Mouse (Mus musculus): Measurements from ENCODE around the gene Zfp597. TPM values are rescaled to one million over a fixed set of nuclear protein-coding genes. Genes with fewer than 3 reads are reported as not detected.
"Not testable (repeated sequence)": the region's sequence is repeated elsewhere in the genome, so short reads cannot be mapped to it uniquely, and the experiment has no call there.

Zfp597 gene
- total RNA-seq, 2 experiments from 2014 or later, result 23.7 to 25.2 TPM

GRCm38 (mm10) chr16:3855776-3856175 is 28.6 kb downstream of the Zfp597 start:
- no peak for DNase-seq

DNA sequence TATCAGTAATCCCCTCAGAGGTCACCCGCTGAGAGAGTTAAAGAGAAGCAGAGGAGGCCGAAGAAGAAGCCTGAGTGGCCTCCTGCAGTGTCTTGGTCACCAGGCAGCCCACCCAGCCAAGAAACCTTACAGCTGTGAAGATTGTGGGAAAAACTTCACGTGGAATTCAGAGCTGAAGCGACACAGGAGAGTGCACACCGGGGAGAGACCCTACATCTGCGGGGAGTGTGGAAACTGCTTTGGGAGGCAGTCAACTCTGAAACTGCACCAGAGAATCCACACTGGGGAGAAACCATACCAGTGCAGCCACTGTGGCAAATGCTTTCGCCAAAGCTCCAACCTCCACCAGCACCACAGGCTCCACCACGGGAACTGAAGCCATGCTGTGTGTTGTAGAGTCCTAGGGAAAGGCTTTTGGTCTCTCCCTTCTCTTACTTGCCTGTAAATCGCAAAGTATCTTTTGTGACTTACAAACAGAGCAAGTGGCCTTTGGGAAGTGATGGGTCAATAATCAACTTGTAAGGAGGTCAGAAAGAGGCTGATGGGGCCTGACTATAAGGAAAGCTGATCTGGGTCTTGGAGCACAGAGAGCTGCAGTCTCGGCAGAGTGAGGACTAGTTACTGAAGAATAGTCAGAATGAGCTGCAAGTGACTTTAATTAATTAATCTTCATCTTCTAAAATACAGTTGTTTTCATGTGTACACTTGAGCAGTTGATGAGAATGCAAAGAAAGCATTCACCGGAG is 29.8 kb downstream of the Zfp597 start:
- no peak for DNase-seq

GRCm38 (mm10) chr16:3852586-3852985 is 31.8 kb downstream of the Zfp597 start:
- peak in 1 of 2 experiments; percentile 24 for DNase-seq

DNA sequence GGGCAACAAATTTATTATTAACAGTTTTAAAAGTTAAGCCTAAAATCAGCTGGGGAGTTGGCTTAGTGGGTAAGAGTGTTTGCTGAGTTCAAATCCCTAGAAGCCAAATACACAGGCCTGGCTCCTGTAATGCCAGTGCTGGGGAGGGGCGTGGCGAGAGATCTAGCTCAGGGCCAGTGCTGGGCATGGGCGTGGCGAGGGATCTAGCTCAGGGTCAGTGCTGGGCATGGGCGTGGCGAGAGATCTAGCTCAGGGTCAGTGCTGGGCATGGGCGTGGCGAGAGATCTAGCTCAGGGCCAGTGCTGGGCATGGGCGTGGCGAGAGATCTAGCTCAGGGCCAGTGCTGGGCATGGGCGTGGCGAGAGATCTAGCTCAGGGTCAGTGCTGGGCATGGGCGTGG is 33.1 kb downstream of the Zfp597 start:
- DNase-seq, result not testable (repeated sequence)

DNA sequence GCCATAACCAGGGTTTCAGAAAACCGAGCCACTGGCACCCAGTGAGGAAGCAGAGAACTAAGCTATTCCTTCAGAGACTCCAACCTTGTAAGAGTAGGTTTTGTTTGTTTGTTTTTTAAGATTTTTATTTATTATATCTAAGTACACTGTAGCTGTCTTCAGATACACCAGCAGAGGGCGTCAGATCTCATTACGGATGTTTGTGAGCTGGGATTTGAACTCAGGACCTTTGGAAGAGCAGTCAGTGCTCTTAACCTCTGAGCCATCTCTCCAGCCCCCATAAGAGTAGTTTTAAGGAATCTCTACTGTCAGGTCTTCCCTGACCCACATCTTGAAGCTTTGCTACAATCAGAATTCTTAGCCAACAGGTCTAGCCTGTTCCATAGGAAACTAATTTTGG is 35.9 kb downstream of the Zfp597 start:
- no peak for DNase-seq

DNA sequence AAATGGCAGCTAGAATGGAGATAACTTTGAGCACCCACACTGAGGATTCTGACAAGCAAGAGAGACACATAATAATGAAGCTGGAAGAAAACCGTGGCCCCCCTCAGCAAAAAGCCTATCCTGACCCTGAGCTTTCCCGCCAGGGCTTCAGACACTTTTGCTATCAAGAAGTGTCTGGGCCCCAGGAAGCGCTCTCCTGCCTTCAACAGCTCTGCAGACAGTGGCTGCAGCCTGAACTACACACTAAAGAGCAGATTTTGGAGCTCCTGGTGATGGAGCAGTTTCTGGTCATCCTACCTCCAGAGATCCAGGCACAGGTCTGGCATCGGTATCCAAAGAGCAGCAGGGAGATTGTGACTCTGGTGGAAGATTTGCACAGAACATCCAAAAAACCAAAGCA is 36.5 kb downstream of the Zfp597 start:
- DNase-seq, result no peak

- peak; percentile 93 to 94 for DNase-seq
Observed at GRCm38 (mm10) chr16:3846711-3847518, 37.4 kb downstream of the Zfp597 start, which contains the start of gene Zfp174. Gene Zfp174, plus strand, starts transcription at chr16:3847268.

DNA sequence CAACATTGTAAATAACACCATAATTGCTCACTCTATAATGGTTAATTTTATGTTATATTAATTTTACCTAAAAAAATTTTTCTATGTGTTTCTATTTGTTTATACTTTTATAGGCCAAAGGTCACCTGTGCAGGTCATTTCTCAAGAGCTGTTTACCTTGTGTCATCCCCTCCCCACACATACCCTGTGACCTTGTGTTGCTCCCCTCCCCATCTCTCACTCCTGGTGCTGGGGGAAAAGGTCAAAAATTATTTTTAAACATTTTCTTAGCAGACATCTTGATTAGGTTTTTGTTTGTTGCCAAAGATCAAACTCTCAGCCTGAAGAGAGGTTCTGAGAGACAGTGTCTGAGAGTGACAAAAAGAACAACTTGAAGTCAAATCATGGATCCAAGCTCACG is 40.6 kb downstream of the Zfp597 start:
- no peak for DNase-seq

DNA sequence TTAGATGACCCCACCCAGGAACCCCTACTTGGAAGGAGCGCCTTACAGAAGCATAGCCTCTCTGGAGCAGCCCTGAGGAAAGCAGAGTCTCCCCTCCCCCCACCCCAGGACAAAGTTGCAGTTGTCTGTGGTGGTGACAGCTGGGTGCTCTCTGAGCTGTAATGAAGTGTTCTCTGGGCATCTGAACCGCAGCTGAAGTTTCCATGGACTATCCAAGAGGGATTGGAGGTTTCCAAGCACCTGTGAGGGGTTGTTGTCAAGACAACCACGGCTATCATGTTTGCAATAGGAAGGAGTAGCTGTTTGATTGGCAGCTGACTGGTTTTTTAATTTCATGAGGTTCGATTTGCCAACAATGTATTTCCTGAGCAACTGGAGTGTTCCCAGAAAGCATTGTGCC is 41.4 kb downstream of the Zfp597 start:
- DNase-seq, result no peak

GRCm38 (mm10) chr16:3839157-3839885 is 45.0 kb downstream of the Zfp597 start:
- DNase-seq, result peak in 1 of 2 experiments; percentile 21

DNA sequence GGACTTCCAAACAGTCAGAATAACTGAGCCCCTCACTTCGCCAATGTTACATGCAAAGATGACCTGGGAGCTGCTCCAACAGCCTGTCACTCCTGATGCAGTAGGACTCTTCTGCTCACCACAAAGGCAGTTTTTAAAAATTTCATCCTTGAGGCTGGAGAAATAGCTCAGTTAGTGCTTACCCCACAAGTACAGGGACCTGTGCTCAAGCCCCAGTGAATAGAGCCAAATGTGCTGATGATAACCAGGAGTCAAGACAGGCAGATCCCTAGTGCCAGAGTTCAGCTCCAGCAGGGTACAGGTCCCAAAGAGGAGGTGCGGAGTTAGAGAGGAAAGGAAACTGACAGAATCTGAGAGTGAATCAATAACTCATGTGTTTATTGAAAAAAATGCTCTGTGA is 48.9 kb downstream of the Zfp597 start:
- no peak for DNase-seq

DNA sequence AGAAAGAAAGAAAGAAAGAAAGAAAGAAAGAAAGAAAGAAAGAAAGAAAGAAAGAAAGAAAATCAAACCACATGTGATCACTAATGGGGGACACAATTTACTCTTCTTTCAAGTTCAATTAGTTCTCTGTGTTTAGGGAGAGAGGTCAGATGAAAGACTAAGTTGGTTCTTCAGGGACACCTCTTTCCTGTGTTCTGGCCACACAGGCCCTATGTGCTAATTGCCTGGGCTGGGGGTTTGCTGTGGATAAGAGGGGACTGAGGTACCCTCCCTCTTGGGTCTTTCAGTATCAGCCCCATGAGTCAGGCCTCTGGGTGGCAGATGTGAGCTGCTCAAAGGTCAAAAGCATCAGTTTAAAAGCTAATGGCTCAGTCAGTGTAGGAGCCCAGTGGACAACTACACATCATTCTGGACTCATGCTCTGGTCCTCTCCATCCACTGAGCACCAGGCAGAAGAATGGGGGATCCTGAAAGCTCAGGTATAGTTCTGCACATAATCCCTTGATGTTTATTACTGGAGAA is 53.7 kb downstream of the Zfp597 start, which contains the start of gene Olfr15:
Olfr15 (plus strand) TSS at position 291 of the 522 bp plus-strand sequence.
- DNase-seq, result no peak

DNA sequence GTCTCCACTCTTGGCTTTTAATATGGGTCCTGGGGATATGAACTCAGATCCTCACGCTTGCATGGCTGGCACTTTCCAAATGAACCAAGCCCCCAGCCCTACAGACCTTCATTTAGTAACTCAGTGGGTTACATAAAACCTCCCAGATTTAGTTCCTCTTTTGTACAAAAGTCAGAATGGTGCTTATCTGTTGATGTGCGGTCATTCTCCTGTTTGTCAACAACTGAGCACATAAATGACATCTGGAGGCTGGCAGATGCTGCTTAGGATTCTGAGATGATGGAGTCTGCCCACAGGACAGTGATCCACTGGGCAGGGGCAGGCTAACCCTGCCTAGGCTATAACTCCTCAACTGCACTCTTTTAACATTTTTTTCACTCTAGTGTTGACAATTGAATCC is 54.6 kb downstream of the Zfp597 start:
- no peak for DNase-seq

DNA sequence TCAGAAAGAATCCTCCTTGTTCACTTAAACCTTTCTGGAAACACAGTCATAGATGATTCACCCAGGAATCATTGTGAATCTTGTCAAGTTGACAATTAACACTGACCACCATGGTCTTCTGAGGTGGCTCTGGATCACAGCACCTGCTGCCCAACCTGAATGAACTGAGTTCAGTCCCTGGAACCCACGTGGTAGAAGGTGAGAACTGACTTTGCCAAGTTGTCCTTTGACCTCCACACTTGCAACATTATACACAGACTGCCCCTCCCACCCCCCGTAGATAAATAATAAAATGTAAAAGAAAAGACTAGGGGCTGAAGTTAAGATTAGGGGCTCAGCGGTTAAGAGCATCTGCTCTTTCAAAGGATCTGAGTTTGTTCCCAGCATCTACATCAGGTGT is 56.3 kb downstream of the Zfp597 start:
- DNase-seq, result no peak

GRCm38 (mm10) chr16:3820202-3820601 is 64.2 kb downstream of the Zfp597 start:
- no peak for DNase-seq

DNA sequence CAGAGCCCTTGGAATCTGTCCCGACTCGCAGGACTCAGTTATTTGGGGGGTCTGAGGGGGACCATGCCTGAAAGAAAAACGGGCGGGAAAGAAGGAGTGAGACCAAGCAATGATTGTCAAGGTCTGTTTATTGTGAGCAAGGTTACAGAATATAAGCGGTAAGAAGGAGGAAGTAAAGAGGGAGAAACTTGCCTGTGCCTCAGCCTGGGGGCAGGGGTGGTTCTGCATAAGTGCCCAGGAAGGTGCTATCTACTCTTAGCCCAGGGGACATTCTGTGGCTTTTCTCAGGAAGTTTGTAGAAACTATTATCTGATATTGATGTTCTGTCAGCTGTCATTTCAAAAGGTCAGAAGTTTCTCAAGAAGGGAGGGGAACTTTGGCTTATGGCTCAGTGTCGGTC is 69.7 kb downstream of the Zfp597 start:
- DNase-seq, result not testable (repeated sequence)

Small RNA genes within 50 kb of the gene (microRNA-seq; reads per million reads assigned to microRNA genes)
- 0 reads per million in 2 experiments for gene Gm23493

Other genes starting within 250 kb of the Zfp597 start
- gene Mefv, start 166.5 kb downstream of the Zfp597 start, total RNA-seq (2021), result not detected
- 10 to 100 TPM; 18.1 to 20.6 TPM for gene Zfp263, start 140.5 kb downstream of the Zfp597 start, total RNA-seq (2021)
- gene Olfr15, start 53.7 kb downstream of the Zfp597 start, total RNA-seq (2021), result not detected
- gene Zfp174, start 37.3 kb downstream of the Zfp597 start, total RNA-seq (2021), result 1 to 10 TPM; 4.4 to 5.0 TPM
- 100 to 1,000 TPM in 1 of 2 experiments, 10 to 100 TPM in 1; 89.6 to 123 TPM for gene Naa60, start 12.2 kb downstream of the Zfp597 start, total RNA-seq (2021)
- under 1 TPM; 0.60 to 0.66 TPM for gene Gm20695, start 87 bp upstream of the Zfp597 start, total RNA-seq (2021)
- gene 1700037C18Rik, start 24.1 kb upstream of the Zfp597 start, total RNA-seq (2021), result 1 to 10 TPM; 4.6 to 5.2 TPM
- gene Cluap1, start 24.2 kb upstream of the Zfp597 start, total RNA-seq (2021), result 10 to 100 TPM; 30.2 to 32.0 TPM
- 1 to 10 TPM; 2.2 to 2.9 TPM for gene Nlrc3, start 92.1 kb upstream of the Zfp597 start, total RNA-seq (2021)
- 10 to 100 TPM; 46.4 to 48.1 TPM for gene Slx4, start 119.2 kb upstream of the Zfp597 start, total RNA-seq (2021)
- not detected for gene Dnase1, start 152.4 kb upstream of the Zfp597 start, total RNA-seq (2021)
- gene Trap1, start 193.3 kb upstream of the Zfp597 start, total RNA-seq (2021), result 10 to 100 TPM; 72.4 to 73.2 TPM